Mouse (Mus musculus): Measurements from ENCODE around the gene Plin4. TPM values are rescaled to one million over a fixed set of nuclear protein-coding genes. Genes with fewer than 3 reads are reported as not detected.
A peak's percentile ranks its signal among the peaks of the same experiment; 100 is the strongest.

Gene Plin4
- polyA plus RNA-seq, 1 experiment from 2014 or later, result 0.10 TPM

GRCm38 (mm10) chr17:56119981-56120880, 10.6 kb upstream of the Plin4 start:
- no peak for ATAC-seq
- Histone ChIP-seq H3K9me3 (ENCODE audit: control insufficient read depth, low read length) (peaks cover 14% of the 10 kb centered on the region), H3K27me3 (replicated peaks; ENCODE audit: control insufficient read depth, insufficient read depth, low read length) (peaks cover 49% of the 10 kb centered on the region), H3K27ac (ENCODE audit: low read depth, low read length) (no peak overlapping the region), H3K9ac (ENCODE audit: low read depth, low read length) (no peak overlapping the region; the same call in 1 of the 2 replicates), H3K4me3 (ENCODE audit: low read length) (no peak overlapping the region), H3K4me2 (ENCODE audit: low read length) (peak overlapping the region; percentile 20), H3K36me3 (ENCODE audit: control insufficient read depth, insufficient read depth, low read length) (peaks cover 25% of the 10 kb centered on the region), H3K4me1 (ENCODE audit: control insufficient read depth, insufficient read depth, low read depth, low read length) (peaks cover 8% of the 10 kb centered on the region)
- 10% methylated on average over 66 of the region's 66 CpGs for WGBS

- ATAC-seq, result no peak
- Histone ChIP-seq H3K27me3 (replicated peaks; ENCODE audit: control insufficient read depth, insufficient read depth, low read length) (peaks cover 46% of the 10 kb centered on the region), H3K36me3 (ENCODE audit: control insufficient read depth, insufficient read depth, low read length) (peaks cover 20% of the 10 kb centered on the region), H3K9me3 (ENCODE audit: control insufficient read depth, low read length) (peaks cover 14% of the 10 kb centered on the region), H3K4me2 (ENCODE audit: low read length) (no peak overlapping the region; the same call in 1 of the 2 replicates), H3K9ac (ENCODE audit: low read depth, low read length) (no peak overlapping the region; the same call in 1 of the 2 replicates), H3K4me1 (ENCODE audit: control insufficient read depth, insufficient read depth, low read depth, low read length) (peaks cover 8% of the 10 kb centered on the region), H3K27ac (ENCODE audit: low read depth, low read length) (no peak overlapping the region), H3K4me3 (ENCODE audit: low read length) (no peak overlapping the region)
- 38% methylated on average over 12 of the region's 12 CpGs for WGBS
Observed at GRCm38 (mm10) chr17:56119431-56119830, 9.8 kb upstream of the Plin4 start.

GRCm38 (mm10) chr17:56117251-56117710, 7.7 kb upstream of the Plin4 start, which contains the start of gene Plin5:
TSS of gene Plin5 (minus strand) at chr17:56117596.
- Histone ChIP-seq H3K4me1 (ENCODE audit: control insufficient read depth, insufficient read depth, low read depth, low read length) (peaks cover 8% of the 10 kb centered on the region), H3K27ac (ENCODE audit: low read depth, low read length) (no peak within 1 kb of the TSS), H3K36me3 (ENCODE audit: control insufficient read depth, insufficient read depth, low read length) (no peaks in the 10 kb centered on the region; the same call in 1 of the 2 replicates), H3K9me3 (ENCODE audit: control insufficient read depth, low read length) (peaks cover 4% of the 10 kb centered on the region), H3K9ac (ENCODE audit: low read depth, low read length) (peak within 1 kb of the TSS; percentile 6; the same call in 1 of the 2 replicates), H3K27me3 (replicated peaks; ENCODE audit: control insufficient read depth, insufficient read depth, low read length) (peaks cover 29% of the 10 kb centered on the region), H3K4me3 (ENCODE audit: low read length) (peak within 1 kb of the TSS; percentile 35), H3K4me2 (ENCODE audit: low read length) (peak within 1 kb of the TSS; percentile 50)
- 2% methylated on average over 25 of the region's 27 CpGs for WGBS
- peak; percentile 67 for ATAC-seq

- no peak overlapping the region for H3K9ac ChIP-seq (ENCODE audit: low read depth, low read length)
- no peak for ATAC-seq
- peaks cover 8% of the 10 kb centered on the region for H3K4me1 ChIP-seq (ENCODE audit: control insufficient read depth, insufficient read depth, low read depth, low read length)
- no peak overlapping the region for H3K27ac ChIP-seq (ENCODE audit: low read depth, low read length)
- no peaks in the 10 kb centered on the region for H3K9me3 ChIP-seq (ENCODE audit: control insufficient read depth, low read length)
- H3K4me3 ChIP-seq (ENCODE audit: low read length), result no peak overlapping the region
- no peaks in the 10 kb centered on the region for H3K36me3 ChIP-seq (ENCODE audit: control insufficient read depth, insufficient read depth, low read length)
- H3K27me3 ChIP-seq (replicated peaks; ENCODE audit: control insufficient read depth, insufficient read depth, low read length), result peaks cover 18% of the 10 kb centered on the region
- WGBS, result 80% methylated on average over 10 of the region's 10 CpGs
- no peak overlapping the region for H3K4me2 ChIP-seq (ENCODE audit: low read length)
Observed at GRCm38 (mm10) chr17:56116193-56116592, 6.6 kb upstream of the Plin4 start.

- H3K4me2 ChIP-seq (ENCODE audit: low read length), result no peak overlapping the region
- no peaks in the 10 kb centered on the region for H3K27me3 ChIP-seq (replicated peaks; ENCODE audit: control insufficient read depth, insufficient read depth, low read length)
- WGBS, result 81% methylated on average over 3 of the region's 3 CpGs
- no peaks in the 10 kb centered on the region for H3K9me3 ChIP-seq (ENCODE audit: control insufficient read depth, low read length)
- 0 out of 2 replicates have a peak, but pooled peaks have one; percentile 2 for ATAC-seq
- no peaks in the 10 kb centered on the region for H3K36me3 ChIP-seq (ENCODE audit: control insufficient read depth, insufficient read depth, low read length)
- no peak overlapping the region for H3K9ac ChIP-seq (ENCODE audit: low read depth, low read length)
- H3K27ac ChIP-seq (ENCODE audit: low read depth, low read length), result no peak overlapping the region
- peaks cover 5% of the 10 kb centered on the region for H3K4me1 ChIP-seq (ENCODE audit: control insufficient read depth, insufficient read depth, low read depth, low read length)
- H3K4me3 ChIP-seq (ENCODE audit: low read length), result no peak overlapping the region
Observed at GRCm38 (mm10) chr17:56112743-56113142, 3.1 kb upstream of the Plin4 start.

- WGBS, result 38% methylated on average over 4 of the region's 5 CpGs
- H3K27ac ChIP-seq (ENCODE audit: low read depth, low read length), result no peak overlapping the region
- no peaks in the 10 kb centered on the region; the same call in 1 of the 2 replicates for H3K4me1 ChIP-seq (ENCODE audit: control insufficient read depth, insufficient read depth, low read depth, low read length)
- no peaks in the 10 kb centered on the region for H3K27me3 ChIP-seq (replicated peaks; ENCODE audit: control insufficient read depth, insufficient read depth, low read length)
- no peak overlapping the region for H3K4me2 ChIP-seq (ENCODE audit: low read length)
- H3K9me3 ChIP-seq (ENCODE audit: control insufficient read depth, low read length), result no peaks in the 10 kb centered on the region
- H3K36me3 ChIP-seq (ENCODE audit: control insufficient read depth, insufficient read depth, low read length), result no peaks in the 10 kb centered on the region
- H3K4me3 ChIP-seq (ENCODE audit: low read length), result no peak overlapping the region
- peak; percentile 27; the same call in 1 of the 2 replicates for ATAC-seq
- H3K9ac ChIP-seq (ENCODE audit: low read depth, low read length), result no peak overlapping the region
Observed at GRCm38 (mm10) chr17:56111864-56112263, 2.3 kb upstream of the Plin4 start.

- Histone ChIP-seq H3K27ac (ENCODE audit: low read depth, low read length) (no peak overlapping the region), H3K9me3 (ENCODE audit: control insufficient read depth, low read length) (no peaks in the 10 kb centered on the region), H3K4me1 (ENCODE audit: control insufficient read depth, insufficient read depth, low read depth, low read length) (no peaks in the 10 kb centered on the region; the same call in 1 of the 2 replicates), H3K27me3 (replicated peaks; ENCODE audit: control insufficient read depth, insufficient read depth, low read length) (no peaks in the 10 kb centered on the region), H3K4me2 (ENCODE audit: low read length) (no peak overlapping the region), H3K9ac (ENCODE audit: low read depth, low read length) (no peak overlapping the region), H3K36me3 (ENCODE audit: control insufficient read depth, insufficient read depth, low read length) (no peaks in the 10 kb centered on the region), H3K4me3 (ENCODE audit: low read length) (no peak overlapping the region)
- no peak for ATAC-seq
- WGBS, result 50% methylated on average over 1 of the region's 1 CpGs
Observed at GRCm38 (mm10) chr17:56111021-56111420, 1.4 kb upstream of the Plin4 start.

GRCm38 (mm10) chr17:56110571-56110970, 968 bp upstream of the Plin4 start:
- Histone ChIP-seq H3K4me3 (ENCODE audit: low read length) (no peak overlapping the region), H3K9me3 (ENCODE audit: control insufficient read depth, low read length) (no peaks in the 10 kb centered on the region), H3K9ac (ENCODE audit: low read depth, low read length) (no peak overlapping the region), H3K4me1 (ENCODE audit: control insufficient read depth, insufficient read depth, low read depth, low read length) (no peaks in the 10 kb centered on the region; the same call in 1 of the 2 replicates), H3K36me3 (ENCODE audit: control insufficient read depth, insufficient read depth, low read length) (no peaks in the 10 kb centered on the region), H3K27me3 (replicated peaks; ENCODE audit: control insufficient read depth, insufficient read depth, low read length) (no peaks in the 10 kb centered on the region), H3K27ac (ENCODE audit: low read depth, low read length) (no peak overlapping the region), H3K4me2 (ENCODE audit: low read length) (no peak overlapping the region)
- no peak for ATAC-seq
- 37% methylated on average over 4 of the region's 4 CpGs for WGBS

- H3K27ac ChIP-seq (ENCODE audit: low read depth, low read length), result no peak overlapping the region
- H3K36me3 ChIP-seq (ENCODE audit: control insufficient read depth, insufficient read depth, low read length), result no peaks in the 10 kb centered on the region
- no peaks in the 10 kb centered on the region for H3K27me3 ChIP-seq (replicated peaks; ENCODE audit: control insufficient read depth, insufficient read depth, low read length)
- no peak overlapping the region for H3K9ac ChIP-seq (ENCODE audit: low read depth, low read length)
- H3K4me1 ChIP-seq (ENCODE audit: control insufficient read depth, insufficient read depth, low read depth, low read length), result no peaks in the 10 kb centered on the region; the same call in 1 of the 2 replicates
- 79% methylated on average over 6 of the region's 6 CpGs for WGBS
- no peaks in the 10 kb centered on the region for H3K9me3 ChIP-seq (ENCODE audit: control insufficient read depth, low read length)
- ATAC-seq, result no peak
- no peak overlapping the region for H3K4me3 ChIP-seq (ENCODE audit: low read length)
- no peak overlapping the region for H3K4me2 ChIP-seq (ENCODE audit: low read length)
Observed at GRCm38 (mm10) chr17:56108334-56109044, 1.1 kb downstream of the Plin4 start.
